Mouse (Mus musculus) kidney, embryonic 14.5 days (tissue): ENCODE results near the gene Kat14. TPM values are rescaled to one million over a fixed set of nuclear protein-coding genes. Genes with fewer than 3 reads are reported as not detected.
A peak's percentile ranks its signal among the peaks of the same experiment; 100 is the strongest.

Source experiments
- ATAC-seq: fragments of 200-750 bp; cut with Nextera tagmentation; 2 replicates; pipeline ENCODE4 v1.8.0; 2017; ENCODE audit warnings: moderate number of reproducible peaks, mild to moderate bottlenecking, moderate TSS enrichment, moderate library complexity; ENCODE audit not compliant: low FRiP score, low TSS enrichment
- H3K27ac ChIP-seq: fragments of 300-500 bp; sonication (generic); 2 replicates; pipeline ENCODE4 v1.5.1; 2014; ENCODE audit warnings: low read depth, mild to moderate bottlenecking, low read length, moderate library complexity, mixed read lengths
- H3K27me3 ChIP-seq: fragments of 300-500 bp; sonication (generic); 2 replicates; pipeline ENCODE4 v1.6.1; 2014; ENCODE audit warnings: mild to moderate bottlenecking, low read length; ENCODE audit not compliant: control insufficient read depth, insufficient read depth
- H3K36me3 ChIP-seq: fragments of 300-500 bp; sonication (generic); 2 replicates; pipeline ENCODE4 v1.6.1; 2014; ENCODE audit warnings: low read length, mixed read lengths; ENCODE audit not compliant: control insufficient read depth, insufficient read depth
- H3K4me1 ChIP-seq: fragments of 300-500 bp; sonication (generic); 2 replicates; pipeline ENCODE4 v1.6.1; 2014; ENCODE audit warnings: low read length, mixed read lengths; ENCODE audit not compliant: control insufficient read depth, insufficient read depth
- H3K4me2 ChIP-seq: fragments of 300-500 bp; sonication (generic); replicated peaks from 2 replicates; pipeline ENCODE4 v1.6.1; 2014; ENCODE audit warnings: low read depth, mild to moderate bottlenecking, low read length
- H3K4me3 ChIP-seq: fragments of 300-500 bp; sonication (generic); 2 replicates; pipeline ENCODE4 v1.5.1; 2014; ENCODE audit warnings: mild to moderate bottlenecking, low read length
- H3K9ac ChIP-seq: fragments of 300-500 bp; sonication (generic); 2 replicates; pipeline ENCODE4 v1.6.1; 2014; ENCODE audit warnings: low read depth, mild to moderate bottlenecking, low read length, moderate library complexity
- H3K9me3 ChIP-seq: fragments of 300-500 bp; sonication (generic); 2 replicates; pipeline ENCODE4 v1.6.1; 2016; ENCODE audit warnings: low read length; ENCODE audit not compliant: control insufficient read depth
- WGBS: fragments of 180-500 bp; shearing (Covaris S2); extraction: QIAGEN DNeasy Blood & Tissue Kit; methylation state at CpG from one replicate; pipeline ENCODE4 v1.1.7; 2014; 5-methylcytosine and 5-hydroxymethylcytosine counted together
- polyA plus RNA-seq: library from polyadenylated mRNA; unstranded; fragments of >200 nt; fragmentation: Nextera tagmentation; extraction: Ambion mirVana; gene quantifications from 2 replicates; pipeline ENCODE4 v1.2.1, GENCODE M21; 2014

The Kat14 gene
- polyA plus RNA-seq, result 34.8 and 47.5 TPM in 2 replicates

DNA sequence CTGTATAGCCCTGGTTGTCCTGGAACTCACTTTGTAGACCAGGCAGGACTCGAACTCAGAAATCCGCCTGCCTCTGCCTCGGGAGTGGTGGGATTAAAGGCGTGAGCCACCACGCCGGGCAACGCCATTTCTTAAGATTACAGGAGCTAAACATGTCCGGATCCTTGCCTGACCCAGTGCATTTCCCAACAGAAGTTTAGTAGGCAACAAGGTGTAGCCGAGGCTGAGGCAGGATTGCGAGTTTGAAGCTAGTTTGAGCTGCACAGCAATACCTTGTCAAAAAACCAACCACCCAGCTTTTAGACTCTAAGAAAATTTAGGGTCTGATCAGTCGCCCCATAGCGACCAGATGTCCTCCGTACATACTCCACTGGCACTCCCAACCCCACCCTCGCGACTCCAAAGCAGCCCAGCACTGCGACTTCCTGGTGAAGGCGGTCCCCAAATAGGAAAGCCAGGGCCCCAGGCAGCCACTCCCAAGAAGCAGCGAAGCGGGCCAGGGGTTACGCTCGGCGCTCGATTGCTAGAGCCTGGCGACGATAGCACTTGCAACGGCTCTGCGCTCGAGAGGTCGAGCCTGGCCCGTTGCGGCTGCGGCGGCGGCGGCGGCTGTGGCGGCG, at the start of gene Kat14, which contains the start of gene Pet117:
Gene Kat14, plus strand, starts transcription at position 584 of the 620 bp plus-strand sequence.
Gene Pet117, plus strand, starts transcription at position 597 of the 620 bp plus-strand sequence.
- Histone ChIP-seq H3K36me3 (peaks cover 6% of the 10 kb centered on the region), H3K4me2 (peak within 1 kb of the TSS; percentile 55), H3K4me1 (no peaks in the 10 kb centered on the region), H3K27me3 (no peaks in the 10 kb centered on the region), H3K9me3 (no peaks in the 10 kb centered on the region), H3K4me3 (peak within 1 kb of the TSS; percentile 88), H3K27ac (peak within 1 kb of the TSS; percentile 95), H3K9ac (peak within 1 kb of the TSS; percentile 90)
- WGBS, result 5% methylated on average over 38 of the region's 38 CpGs
- ATAC-seq, result peak; percentile 96

DNA sequence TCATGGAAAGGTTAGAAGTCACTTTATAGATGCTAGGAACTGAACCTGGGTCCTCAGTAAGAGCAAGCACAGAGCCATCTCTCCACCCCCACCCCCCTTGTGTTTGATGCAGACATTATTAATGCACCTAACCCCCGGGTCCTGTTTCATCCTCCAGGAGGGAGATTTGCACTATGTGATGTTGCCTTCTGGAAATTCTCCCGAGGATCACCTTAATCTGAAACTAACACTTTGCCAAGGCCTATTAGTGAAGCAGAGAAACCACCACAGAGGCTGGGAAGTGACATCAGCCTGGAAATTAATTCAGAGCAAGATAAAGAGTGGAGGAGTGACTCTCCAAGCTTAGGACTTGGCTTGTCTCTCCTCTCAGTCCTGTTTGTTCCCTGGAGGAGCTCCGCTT, 44.6 kb upstream of the Kat14 start:
- Histone ChIP-seq H3K4me3 (no peak overlapping the region), H3K9ac (no peak overlapping the region), H3K36me3 (no peaks in the 10 kb centered on the region), H3K4me1 (no peaks in the 10 kb centered on the region; the same call in 1 of the 2 replicates), H3K9me3 (no peaks in the 10 kb centered on the region), H3K27me3 (peaks cover 3% of the 10 kb centered on the region), H3K4me2 (no peak overlapping the region), H3K27ac (no peak overlapping the region)
- 65% methylated on average over 3 of the region's 3 CpGs for WGBS
- no peak for ATAC-seq

DNA sequence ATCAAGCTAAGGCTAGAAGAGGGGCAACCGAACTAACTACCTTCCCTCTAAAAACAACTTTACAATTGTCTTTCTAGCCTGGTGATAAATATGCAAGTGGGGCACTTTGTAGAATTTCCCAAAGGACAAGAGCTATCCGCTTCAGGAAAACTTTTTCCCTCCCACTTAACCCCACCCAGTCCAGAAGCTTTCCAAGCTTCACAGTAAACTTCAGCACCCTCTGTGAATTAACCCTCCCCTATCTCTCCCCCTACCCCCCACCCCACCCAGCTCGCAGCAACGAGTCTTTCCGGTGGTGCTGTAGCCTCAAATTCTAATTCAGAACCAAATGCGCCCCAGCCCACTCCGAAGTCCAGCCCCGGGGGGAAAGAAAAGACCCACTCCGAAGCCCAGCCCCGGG, 39.3 kb upstream of the Kat14 start:
- Histone ChIP-seq H3K27ac (no peak overlapping the region), H3K36me3 (no peaks in the 10 kb centered on the region), H3K4me2 (peak overlapping the region; percentile 34), H3K9ac (no peak overlapping the region), H3K27me3 (peaks cover 51% of the 10 kb centered on the region), H3K4me1 (peaks cover 22% of the 10 kb centered on the region), H3K9me3 (no peaks in the 10 kb centered on the region), H3K4me3 (peak overlapping the region; percentile 49)
- ATAC-seq, result no peak
- 3% methylated on average over 10 of the region's 10 CpGs for WGBS

DNA sequence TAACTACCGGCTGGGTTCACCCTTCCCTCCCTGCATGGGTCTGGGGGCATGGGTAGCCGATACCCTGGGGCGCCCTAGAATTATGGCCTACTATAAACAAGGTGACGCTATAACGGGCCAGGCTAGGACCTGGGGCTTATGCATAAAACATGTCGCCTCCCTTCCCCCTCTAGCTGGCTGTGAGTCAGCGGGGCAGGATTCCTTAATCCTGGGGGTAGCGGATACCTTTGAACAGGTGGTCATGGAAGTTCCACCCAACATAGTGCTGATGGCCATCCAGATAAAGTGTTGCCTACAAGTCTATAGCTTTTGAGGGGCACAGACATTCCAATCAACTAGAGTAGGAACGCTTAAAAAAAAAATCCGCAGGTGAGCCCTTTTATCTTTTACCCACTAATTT, 38.8 kb upstream of the Kat14 start:
- H3K36me3 ChIP-seq, result no peaks in the 10 kb centered on the region
- H3K4me1 ChIP-seq, result peaks cover 22% of the 10 kb centered on the region
- WGBS, result 2% methylated on average over 10 of the region's 10 CpGs
- peaks cover 51% of the 10 kb centered on the region for H3K27me3 ChIP-seq
- 0 out of 2 replicates have a peak, but pooled peaks have one; percentile 21 for ATAC-seq
- H3K9ac ChIP-seq, result no peak overlapping the region
- H3K9me3 ChIP-seq, result no peaks in the 10 kb centered on the region
- H3K4me3 ChIP-seq, result peak overlapping the region; percentile 49
- no peak overlapping the region for H3K27ac ChIP-seq
- peak overlapping the region; percentile 34 for H3K4me2 ChIP-seq

DNA sequence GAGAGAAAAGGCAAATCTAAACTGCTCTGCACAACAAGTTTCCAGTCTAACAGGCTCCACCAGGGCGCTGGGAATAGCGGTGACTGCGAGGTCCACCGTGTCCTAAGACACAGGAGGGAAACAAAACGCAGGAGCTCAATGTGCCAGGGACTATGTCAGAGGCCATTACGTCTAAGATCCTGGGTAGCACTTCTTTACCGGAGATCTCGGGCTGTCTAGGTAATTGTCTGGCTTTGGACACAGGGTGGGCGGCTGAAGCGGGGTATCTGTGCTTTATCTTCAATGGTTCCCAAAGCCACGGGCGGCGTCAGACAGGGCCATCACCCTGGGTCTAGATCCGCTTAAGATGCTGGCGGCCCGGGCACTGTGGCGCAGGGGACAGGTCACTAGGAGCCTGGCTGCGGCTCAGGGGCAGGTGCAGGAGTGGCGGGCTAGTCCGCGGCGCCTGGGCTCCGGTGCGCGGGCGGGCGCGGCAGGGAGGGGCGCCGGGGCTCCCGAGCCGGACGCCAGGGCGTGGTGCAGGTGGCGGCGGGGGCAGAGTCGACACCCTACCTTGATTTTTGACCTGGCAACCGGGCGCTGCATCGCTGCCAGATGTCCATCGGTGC, 38.3 kb upstream of the Kat14 start:
- H3K9ac ChIP-seq, result peak overlapping the region; percentile 40; the same call in 1 of the 2 replicates
- no peak overlapping the region for H3K27ac ChIP-seq
- ATAC-seq, result peak; percentile 44; the same call in 1 of the 2 replicates
- H3K36me3 ChIP-seq, result no peaks in the 10 kb centered on the region
- peaks cover 22% of the 10 kb centered on the region for H3K4me1 ChIP-seq
- peak overlapping the region; percentile 49 for H3K4me3 ChIP-seq
- peaks cover 51% of the 10 kb centered on the region for H3K27me3 ChIP-seq
- WGBS, result 1% methylated on average over 35 of the region's 41 CpGs
- peak overlapping the region; percentile 83 for H3K4me2 ChIP-seq
- no peaks in the 10 kb centered on the region for H3K9me3 ChIP-seq

DNA sequence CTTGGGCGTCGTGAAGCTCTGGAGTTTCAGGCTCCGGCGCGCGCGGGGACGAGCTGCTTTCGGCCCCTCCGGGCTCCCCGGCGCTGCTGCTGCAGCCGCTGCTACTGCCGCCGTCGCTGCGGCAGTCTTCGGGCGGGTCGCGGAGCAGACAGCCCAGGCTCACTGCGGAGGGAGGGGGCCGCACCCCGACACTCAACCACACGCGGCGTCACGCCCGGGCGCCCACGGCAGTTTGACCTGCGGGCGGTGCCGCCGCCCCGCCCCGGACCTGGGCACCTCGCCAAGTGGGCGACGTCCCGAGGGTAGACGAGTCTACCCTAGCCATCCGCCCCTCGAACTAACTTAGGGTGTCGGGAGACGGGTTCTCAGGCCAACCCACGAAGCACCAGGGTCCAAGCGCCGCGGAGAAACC, 37.8 kb upstream of the Kat14 start:
- no peaks in the 10 kb centered on the region for H3K9me3 ChIP-seq
- peaks cover 22% of the 10 kb centered on the region for H3K4me1 ChIP-seq
- H3K27me3 ChIP-seq, result peaks cover 51% of the 10 kb centered on the region
- peak overlapping the region; percentile 49 for H3K4me3 ChIP-seq
- H3K27ac ChIP-seq, result no peak overlapping the region
- peak overlapping the region; percentile 83 for H3K4me2 ChIP-seq
- no peaks in the 10 kb centered on the region for H3K36me3 ChIP-seq
- ATAC-seq, result peak; percentile 40; the same call in 1 of the 2 replicates
- under 1% methylated on average over 44 of the region's 50 CpGs for WGBS
- peak overlapping the region; percentile 40; the same call in 1 of the 2 replicates for H3K9ac ChIP-seq

DNA sequence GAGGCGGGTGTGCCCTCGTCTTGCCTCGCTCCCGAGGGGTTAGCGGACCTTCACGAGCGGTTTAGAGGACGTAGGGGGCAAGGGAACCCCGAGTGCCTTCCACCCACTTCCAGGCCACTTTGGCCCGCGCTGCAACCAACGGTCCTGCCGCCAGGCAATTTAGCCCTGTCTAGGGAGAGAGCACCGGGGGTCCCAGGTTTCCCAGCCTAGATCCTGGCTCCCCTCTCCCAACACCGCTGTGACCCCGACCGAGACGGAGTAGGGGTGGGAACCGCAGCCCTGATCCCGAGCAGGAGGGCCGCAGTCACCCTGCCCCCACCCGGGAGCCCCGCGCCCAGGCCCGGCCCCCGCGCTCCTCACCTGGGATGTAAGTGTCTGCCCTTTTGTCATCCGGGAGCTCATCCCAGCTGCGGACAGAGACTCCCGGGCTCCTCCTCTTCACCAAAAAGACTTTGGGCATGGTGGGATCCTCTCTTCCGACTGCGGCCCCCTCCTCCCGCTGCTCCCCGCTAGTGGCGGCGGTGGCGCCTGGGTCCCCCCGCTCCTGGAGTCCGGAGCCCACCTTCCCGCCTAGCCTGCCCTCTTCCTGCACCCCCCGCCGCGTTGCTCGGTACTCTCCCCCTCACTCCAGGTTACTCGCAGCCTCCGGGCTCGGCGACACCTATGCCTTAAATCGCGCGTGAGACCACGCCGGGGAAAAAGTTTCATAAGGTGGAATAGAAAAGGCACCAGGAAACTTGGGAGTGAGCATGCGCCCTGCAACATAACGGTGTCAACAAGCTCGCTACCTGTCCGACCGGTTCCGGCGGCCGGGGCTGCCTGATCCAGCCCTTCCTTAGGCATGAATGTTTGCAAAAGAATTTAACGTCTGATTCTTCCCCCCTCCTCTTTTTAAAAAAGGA, 37.1 kb upstream of the Kat14 start, which contains the start of gene Ovol2:
Gene Ovol2, minus strand, starts transcription at position 746 of the 902 bp plus-strand sequence.
- no peak within 1 kb of the TSS for H3K27ac ChIP-seq
- H3K9ac ChIP-seq, result peak within 1 kb of the TSS; percentile 40; the same call in 1 of the 2 replicates
- H3K9me3 ChIP-seq, result no peaks in the 10 kb centered on the region
- peak within 1 kb of the TSS; percentile 49 for H3K4me3 ChIP-seq
- H3K27me3 ChIP-seq, result peaks cover 51% of the 10 kb centered on the region
- 1% methylated on average over 61 of the region's 62 CpGs for WGBS
- no peaks in the 10 kb centered on the region for H3K36me3 ChIP-seq
- peak within 1 kb of the TSS; percentile 83 for H3K4me2 ChIP-seq
- H3K4me1 ChIP-seq, result peaks cover 22% of the 10 kb centered on the region
- ATAC-seq, result peak; percentile 58

DNA sequence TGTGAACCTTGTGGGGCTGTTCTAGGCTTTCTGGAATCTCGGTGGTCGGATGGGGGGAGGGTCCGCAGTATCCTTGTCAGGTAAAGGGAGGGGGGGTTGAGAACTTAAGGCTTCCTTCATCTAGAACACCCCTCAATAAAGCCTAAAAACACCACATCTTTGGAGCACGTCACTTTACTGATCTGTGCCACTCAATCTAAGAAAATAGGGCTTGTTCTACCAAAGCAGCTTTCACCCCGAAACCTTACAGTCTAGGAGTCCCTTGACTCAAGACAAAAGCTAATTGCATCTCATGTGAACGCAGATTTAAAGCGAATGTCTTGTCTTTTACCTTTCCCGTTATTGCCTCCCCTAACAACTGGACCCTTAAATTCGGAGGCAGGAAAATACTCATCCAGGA, 36.3 kb upstream of the Kat14 start:
- H3K9ac ChIP-seq, result no peak overlapping the region
- 6% methylated on average over 9 of the region's 9 CpGs for WGBS
- H3K4me1 ChIP-seq, result peaks cover 22% of the 10 kb centered on the region
- H3K27me3 ChIP-seq, result peaks cover 49% of the 10 kb centered on the region
- no peak overlapping the region for H3K27ac ChIP-seq
- H3K9me3 ChIP-seq, result no peaks in the 10 kb centered on the region
- peak overlapping the region; percentile 23 for H3K4me3 ChIP-seq
- peak overlapping the region; percentile 83 for H3K4me2 ChIP-seq
- no peak for ATAC-seq
- no peaks in the 10 kb centered on the region for H3K36me3 ChIP-seq
